Mouse (Mus musculus): Measurements from ENCODE around the gene Cd3g.

The Cd3g gene

GRCm38 (mm10) chr9:44980242-44980641 is at the start of gene Cd3g:
Gene Cd3g, minus strand, starts transcription at chr9:44980431.
- DNase-seq (ENCODE audit: low spot score) = no peak

- DNase-seq (ENCODE audit: low spot score) = no peak
These were observed 47.1 kb upstream of the Cd3g start for GRCm38 (mm10) chr9:45027376-45027775.

GRCm38 (mm10) chr9:45024187-45024586 is 44.0 kb upstream of the Cd3g start:
- no peak for DNase-seq (ENCODE audit: low spot score)

- no peak for DNase-seq (ENCODE audit: low spot score)
These were observed 43.4 kb upstream of the Cd3g start for GRCm38 (mm10) chr9:45023638-45024037.

GRCm38 (mm10) chr9:45022800-45023199 is 42.6 kb upstream of the Cd3g start:
- peak; percentile 56 for DNase-seq (ENCODE audit: low spot score)

GRCm38 (mm10) chr9:45018031-45018430 is 37.8 kb upstream of the Cd3g start:
- DNase-seq (ENCODE audit: low spot score) = no peak

GRCm38 (mm10) chr9:45015841-45016240 is 35.6 kb upstream of the Cd3g start:
- no peak for DNase-seq (ENCODE audit: low spot score)

- DNase-seq (ENCODE audit: low spot score) = no peak
These were observed 34.6 kb upstream of the Cd3g start for GRCm38 (mm10) chr9:45014879-45015278.

- no peak for DNase-seq (ENCODE audit: low spot score)
These were observed 31.1 kb upstream of the Cd3g start for GRCm38 (mm10) chr9:45011291-45011690.

GRCm38 (mm10) chr9:45010461-45010860 is 30.2 kb upstream of the Cd3g start:
- DNase-seq (ENCODE audit: low spot score) = peak; percentile 10

GRCm38 (mm10) chr9:45009180-45010078 is 29.2 kb upstream of the Cd3g start, which contains the start of gene Cd3e:
Gene Cd3e, minus strand, starts transcription at chr9:45009627.
- no peak for DNase-seq (ENCODE audit: low spot score)

- DNase-seq (ENCODE audit: low spot score) = no peak
These were observed 28.1 kb upstream of the Cd3g start for GRCm38 (mm10) chr9:45008342-45008741.

GRCm38 (mm10) chr9:45007404-45007803 is 27.2 kb upstream of the Cd3g start:
- DNase-seq (ENCODE audit: low spot score) = no peak

- no peak for DNase-seq (ENCODE audit: low spot score)
These were observed 20.0 kb upstream of the Cd3g start for GRCm38 (mm10) chr9:45000249-45000648.

- no peak for DNase-seq (ENCODE audit: low spot score)
These were observed 19.5 kb upstream of the Cd3g start for GRCm38 (mm10) chr9:44999776-45000175.

- peak; percentile 9 for DNase-seq (ENCODE audit: low spot score)
These were observed 18.9 kb upstream of the Cd3g start for GRCm38 (mm10) chr9:44999171-44999570.

GRCm38 (mm10) chr9:44998138-44998537 is 17.9 kb upstream of the Cd3g start:
- DNase-seq (ENCODE audit: low spot score) = no peak

GRCm38 (mm10) chr9:44996590-44996989 is 16.4 kb upstream of the Cd3g start:
- DNase-seq (ENCODE audit: low spot score) = no peak

GRCm38 (mm10) chr9:44994962-44995361 is 14.7 kb upstream of the Cd3g start:
- DNase-seq (ENCODE audit: low spot score) = no peak

- peak; percentile 18 for DNase-seq (ENCODE audit: low spot score)
These were observed 13.0 kb upstream of the Cd3g start for GRCm38 (mm10) chr9:44993268-44993667.

- DNase-seq (ENCODE audit: low spot score) = no peak
These were observed 12.0 kb upstream of the Cd3g start for GRCm38 (mm10) chr9:44992271-44992670.

- DNase-seq (ENCODE audit: low spot score) = no peak
These were observed 11.6 kb upstream of the Cd3g start for GRCm38 (mm10) chr9:44991821-44992220.

GRCm38 (mm10) chr9:44986976-44987375 is 6.7 kb upstream of the Cd3g start:
- no peak for DNase-seq (ENCODE audit: low spot score)
